Mouse (Mus musculus): ENCODE data around the gene Snx29. TPM values are rescaled to one million over a fixed set of nuclear protein-coding genes. Genes with fewer than 3 reads are reported as not detected.
"Not testable (repeated sequence)": the region's sequence is repeated elsewhere in the genome, so short reads cannot be mapped to it uniquely, and the experiment has no call there.

The Snx29 gene
- polyA plus RNA-seq, 1 experiment from 2014 or later: 15.3 TPM

GRCm38 (mm10) chr16:11343292-11343815 lies 20.6 kb downstream of the Snx29 start:
- ATAC-seq: no peak
- H3K4me1 ChIP-seq (ENCODE audit: control insufficient read depth, insufficient read depth, low read depth, low read length): no peaks in the 10 kb centered on the region
- no peaks in the 10 kb centered on the region for H3K27me3 ChIP-seq (replicated peaks; ENCODE audit: control insufficient read depth, insufficient read depth, low read length)
- no peak overlapping the region for H3K27ac ChIP-seq (ENCODE audit: low read depth, low read length)
- H3K36me3 ChIP-seq (ENCODE audit: control insufficient read depth, insufficient read depth, low read length): no peaks in the 10 kb centered on the region
- no peak overlapping the region for H3K4me3 ChIP-seq (ENCODE audit: low read length)
- H3K9me3 ChIP-seq (ENCODE audit: control insufficient read depth, low read length): no peaks in the 10 kb centered on the region
- H3K9ac ChIP-seq (ENCODE audit: low read depth, low read length): no peak overlapping the region
- 79% methylated on average over 4 of the region's 4 CpGs for WGBS
- no peak overlapping the region for H3K4me2 ChIP-seq (ENCODE audit: low read length)

GRCm38 (mm10) chr16:11351903-11352302 lies 29.2 kb downstream of the Snx29 start:
- H3K9ac ChIP-seq (ENCODE audit: low read depth, low read length): no peak overlapping the region
- H3K4me2 ChIP-seq (ENCODE audit: low read length): no peak overlapping the region
- H3K36me3 ChIP-seq (ENCODE audit: control insufficient read depth, insufficient read depth, low read length): no peaks in the 10 kb centered on the region
- no peak for ATAC-seq
- 87% methylated on average over 7 of the region's 7 CpGs for WGBS
- no peaks in the 10 kb centered on the region for H3K9me3 ChIP-seq (ENCODE audit: control insufficient read depth, low read length)
- H3K27me3 ChIP-seq (replicated peaks; ENCODE audit: control insufficient read depth, insufficient read depth, low read length): no peaks in the 10 kb centered on the region
- no peak overlapping the region for H3K4me3 ChIP-seq (ENCODE audit: low read length)
- H3K27ac ChIP-seq (ENCODE audit: low read depth, low read length): no peak overlapping the region
- H3K4me1 ChIP-seq (ENCODE audit: control insufficient read depth, insufficient read depth, low read depth, low read length): no peaks in the 10 kb centered on the region

GRCm38 (mm10) chr16:11359173-11359572 lies 36.5 kb downstream of the Snx29 start:
- Histone ChIP-seq H3K27ac (ENCODE audit: low read depth, low read length) (no peak overlapping the region), H3K9ac (ENCODE audit: low read depth, low read length) (no peak overlapping the region), H3K36me3 (ENCODE audit: control insufficient read depth, insufficient read depth, low read length) (no peaks in the 10 kb centered on the region), H3K27me3 (replicated peaks; ENCODE audit: control insufficient read depth, insufficient read depth, low read length) (no peaks in the 10 kb centered on the region), H3K9me3 (ENCODE audit: control insufficient read depth, low read length) (no peaks in the 10 kb centered on the region), H3K4me1 (ENCODE audit: control insufficient read depth, insufficient read depth, low read depth, low read length) (no peaks in the 10 kb centered on the region), H3K4me3 (ENCODE audit: low read length) (no peak overlapping the region), H3K4me2 (ENCODE audit: low read length) (no peak overlapping the region)
- 82% methylated on average over 5 of the region's 5 CpGs for WGBS
- ATAC-seq: no peak

DNA sequence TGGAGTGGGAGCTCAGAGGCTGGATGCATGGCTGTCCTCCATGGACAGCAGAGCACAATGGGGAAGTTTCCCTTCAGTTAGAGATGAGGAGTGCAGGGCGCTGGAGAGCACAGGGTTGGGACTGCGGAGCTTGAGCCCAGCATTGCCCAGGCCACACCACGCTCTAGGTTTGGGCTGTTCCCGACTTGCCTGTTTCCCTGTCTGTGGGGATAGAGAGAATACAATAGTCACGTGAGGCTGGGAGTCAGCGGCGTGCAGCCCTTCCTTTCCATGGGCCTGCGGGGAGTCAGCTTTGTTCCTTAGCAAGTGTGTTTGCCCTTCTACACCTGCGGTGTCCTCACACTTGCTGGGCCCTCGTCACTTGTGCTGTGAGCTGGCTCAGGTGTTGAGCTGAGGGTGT lies 37.2 kb downstream of the Snx29 start:
- no peaks in the 10 kb centered on the region for H3K27me3 ChIP-seq (replicated peaks; ENCODE audit: control insufficient read depth, insufficient read depth, low read length)
- H3K9ac ChIP-seq (ENCODE audit: low read depth, low read length): no peak overlapping the region
- H3K4me2 ChIP-seq (ENCODE audit: low read length): no peak overlapping the region
- 18% methylated on average over 10 of the region's 10 CpGs for WGBS
- no peak for ATAC-seq
- no peaks in the 10 kb centered on the region for H3K4me1 ChIP-seq (ENCODE audit: control insufficient read depth, insufficient read depth, low read depth, low read length)
- H3K27ac ChIP-seq (ENCODE audit: low read depth, low read length): no peak overlapping the region
- no peak overlapping the region for H3K4me3 ChIP-seq (ENCODE audit: low read length)
- H3K9me3 ChIP-seq (ENCODE audit: control insufficient read depth, low read length): no peaks in the 10 kb centered on the region
- H3K36me3 ChIP-seq (ENCODE audit: control insufficient read depth, insufficient read depth, low read length): no peaks in the 10 kb centered on the region

DNA sequence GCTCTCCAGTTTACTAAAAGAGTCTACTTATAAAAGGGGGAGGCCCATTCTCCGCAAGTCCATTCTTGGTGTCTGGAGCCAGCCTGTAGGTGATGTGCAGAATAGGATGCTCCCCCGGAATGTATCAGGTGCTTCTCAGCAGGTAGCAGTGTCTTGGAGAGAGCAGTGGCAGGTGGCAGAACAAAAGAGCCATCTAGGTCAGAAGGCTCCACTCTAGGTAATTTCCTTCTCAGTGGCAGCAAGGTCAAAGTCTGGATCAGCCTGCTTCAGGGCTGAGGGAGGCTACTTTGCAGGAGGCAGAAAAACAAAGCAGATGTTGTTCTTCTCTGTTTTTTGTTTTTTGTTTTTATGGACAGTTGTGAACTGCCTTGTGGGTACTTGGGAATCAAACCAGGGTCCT lies 37.9 kb downstream of the Snx29 start:
- WGBS: 74% methylated on average over 2 of the region's 2 CpGs
- not testable (repeated sequence) for H3K4me1 ChIP-seq (ENCODE audit: control insufficient read depth, insufficient read depth, low read depth, low read length); H3K9me3 ChIP-seq (ENCODE audit: control insufficient read depth, low read length); H3K27me3 ChIP-seq (replicated peaks; ENCODE audit: control insufficient read depth, insufficient read depth, low read length); H3K4me3 ChIP-seq (ENCODE audit: low read length); H3K36me3 ChIP-seq (ENCODE audit: control insufficient read depth, insufficient read depth, low read length); H3K27ac ChIP-seq (ENCODE audit: low read depth, low read length); H3K9ac ChIP-seq (ENCODE audit: low read depth, low read length); H3K4me2 ChIP-seq (ENCODE audit: low read length); ATAC-seq

DNA sequence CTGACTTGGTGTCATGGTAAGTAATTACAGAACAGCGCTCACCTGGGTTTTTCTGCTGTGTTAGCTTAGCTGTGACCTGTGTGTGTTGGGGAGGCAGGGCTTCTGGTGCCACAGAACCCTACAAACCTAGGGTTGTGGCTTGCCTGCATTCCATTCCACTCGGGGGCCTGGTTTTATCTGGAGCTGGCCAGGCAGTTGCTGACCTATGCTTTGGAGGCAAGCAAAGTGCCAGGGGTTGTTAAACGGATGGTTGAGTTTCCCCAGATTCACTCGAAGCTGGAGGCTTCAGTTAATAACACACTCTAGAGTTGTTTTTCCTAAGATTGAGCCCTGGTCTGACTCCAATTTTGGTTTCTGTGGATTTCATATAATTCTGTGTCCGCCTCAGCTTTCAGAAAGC lies 42.9 kb downstream of the Snx29 start:
- no peaks in the 10 kb centered on the region for H3K9me3 ChIP-seq (ENCODE audit: control insufficient read depth, low read length)
- no peak overlapping the region for H3K9ac ChIP-seq (ENCODE audit: low read depth, low read length)
- no peak overlapping the region for H3K27ac ChIP-seq (ENCODE audit: low read depth, low read length)
- 0 out of 2 replicates have a peak, but pooled peaks cover 2% of the 10 kb centered on the region for H3K36me3 ChIP-seq (ENCODE audit: control insufficient read depth, insufficient read depth, low read length)
- no peak overlapping the region for H3K4me2 ChIP-seq (ENCODE audit: low read length)
- peaks cover 15% of the 10 kb centered on the region for H3K4me1 ChIP-seq (ENCODE audit: control insufficient read depth, insufficient read depth, low read depth, low read length)
- no peaks in the 10 kb centered on the region for H3K27me3 ChIP-seq (replicated peaks; ENCODE audit: control insufficient read depth, insufficient read depth, low read length)
- 81% methylated on average over 5 of the region's 5 CpGs for WGBS
- no peak for ATAC-seq
- no peak overlapping the region for H3K4me3 ChIP-seq (ENCODE audit: low read length)

DNA sequence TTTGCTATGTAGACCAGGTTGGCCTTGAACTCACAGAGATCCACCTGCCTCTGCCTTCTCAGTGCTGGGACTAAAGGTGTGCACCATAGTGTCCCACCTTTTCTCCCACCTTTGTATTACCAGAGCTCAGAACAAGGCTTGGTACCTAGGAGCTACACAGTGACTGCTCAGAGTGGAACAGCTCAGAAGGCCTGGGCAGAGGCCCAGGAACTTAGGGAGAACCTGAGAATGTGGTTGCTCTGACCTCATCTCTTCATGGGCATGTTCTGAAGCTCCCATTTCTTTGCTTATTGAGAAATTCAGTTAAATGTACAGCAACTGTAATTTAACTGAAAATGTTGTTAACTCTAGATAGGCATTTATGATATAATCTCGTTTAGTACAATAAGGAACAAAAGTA lies 44.1 kb downstream of the Snx29 start:
- Histone ChIP-seq H3K9ac (ENCODE audit: low read depth, low read length) (no peak overlapping the region), H3K27me3 (replicated peaks; ENCODE audit: control insufficient read depth, insufficient read depth, low read length) (no peaks in the 10 kb centered on the region), H3K4me1 (ENCODE audit: control insufficient read depth, insufficient read depth, low read depth, low read length) (peaks cover 15% of the 10 kb centered on the region), H3K36me3 (ENCODE audit: control insufficient read depth, insufficient read depth, low read length) (0 out of 2 replicates have a peak, but pooled peaks cover 2% of the 10 kb centered on the region), H3K4me3 (ENCODE audit: low read length) (no peak overlapping the region), H3K27ac (ENCODE audit: low read depth, low read length) (no peak overlapping the region), H3K9me3 (ENCODE audit: control insufficient read depth, low read length) (no peaks in the 10 kb centered on the region), H3K4me2 (ENCODE audit: low read length) (no peak overlapping the region)
- 61% methylated on average over 1 of the region's 1 CpGs for WGBS
- ATAC-seq: no peak

- 92% methylated on average over 3 of the region's 3 CpGs for WGBS
- Histone ChIP-seq H3K4me3 (ENCODE audit: low read length) (no peak overlapping the region), H3K36me3 (ENCODE audit: control insufficient read depth, insufficient read depth, low read length) (0 out of 2 replicates have a peak, but pooled peaks cover 2% of the 10 kb centered on the region), H3K27ac (ENCODE audit: low read depth, low read length) (no peak overlapping the region), H3K27me3 (replicated peaks; ENCODE audit: control insufficient read depth, insufficient read depth, low read length) (no peaks in the 10 kb centered on the region), H3K4me1 (ENCODE audit: control insufficient read depth, insufficient read depth, low read depth, low read length) (peaks cover 15% of the 10 kb centered on the region), H3K4me2 (ENCODE audit: low read length) (no peak overlapping the region), H3K9me3 (ENCODE audit: control insufficient read depth, low read length) (no peaks in the 10 kb centered on the region), H3K9ac (ENCODE audit: low read depth, low read length) (no peak overlapping the region)
- ATAC-seq: no peak
These were observed 45.7 kb downstream of the Snx29 start for GRCm38 (mm10) chr16:11368412-11368811.

- H3K36me3 ChIP-seq (ENCODE audit: control insufficient read depth, insufficient read depth, low read length): 0 out of 2 replicates have a peak, but pooled peaks cover 2% of the 10 kb centered on the region
- H3K4me1 ChIP-seq (ENCODE audit: control insufficient read depth, insufficient read depth, low read depth, low read length): peaks cover 15% of the 10 kb centered on the region
- 0 out of 2 replicates have a peak, but pooled peaks have one; percentile 7 for ATAC-seq
- peak overlapping the region; percentile 40; the same call in 1 of the 2 replicates for H3K27ac ChIP-seq (ENCODE audit: low read depth, low read length)
- no peak overlapping the region for H3K4me3 ChIP-seq (ENCODE audit: low read length)
- H3K4me2 ChIP-seq (ENCODE audit: low read length): no peak overlapping the region
- H3K9me3 ChIP-seq (ENCODE audit: control insufficient read depth, low read length): no peaks in the 10 kb centered on the region
- H3K9ac ChIP-seq (ENCODE audit: low read depth, low read length): no peak overlapping the region
- WGBS: 59% methylated on average over 4 of the region's 4 CpGs
- no peaks in the 10 kb centered on the region for H3K27me3 ChIP-seq (replicated peaks; ENCODE audit: control insufficient read depth, insufficient read depth, low read length)
These were observed 46.5 kb downstream of the Snx29 start for GRCm38 (mm10) chr16:11369162-11369561.

All from hindbrain, embryonic 16.5 days (tissue).